Mouse (Mus musculus): ENCODE measurements around the gene Ager. TPM values are rescaled to one million over a fixed set of nuclear protein-coding genes. Genes with fewer than 3 reads are reported as not detected.
A peak's percentile ranks its signal among the peaks of the same experiment; 100 is the strongest.

Ager gene
- total and polyA plus RNA-seq, 3 experiments: 2.1 to 6.5 (median 2.2) TPM

DNA sequence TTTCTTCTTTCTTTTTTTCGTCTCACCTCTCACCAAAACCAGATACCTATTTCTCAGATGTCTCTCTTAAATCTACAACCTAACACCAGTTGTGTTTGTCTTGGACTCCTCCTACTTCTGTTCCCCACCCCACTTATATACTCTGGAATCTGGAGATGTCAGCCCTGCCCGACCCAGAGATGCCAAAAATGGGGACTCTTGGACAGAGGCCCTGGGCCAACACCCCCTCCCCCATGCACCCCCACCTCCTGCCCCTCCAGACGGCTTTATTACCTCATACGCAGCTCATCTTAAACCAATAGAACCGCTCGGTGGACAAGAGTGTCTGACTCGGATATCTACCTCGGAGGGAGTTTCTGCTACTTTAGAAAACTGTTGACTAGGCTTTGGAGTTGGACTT lies 1.6 kb upstream of the Ager start:
- peaks cover 81% of the 10 kb centered on the region for H3K4me1 ChIP-seq (ENCODE audit: insufficient read depth, low read depth, low read length)

DNA sequence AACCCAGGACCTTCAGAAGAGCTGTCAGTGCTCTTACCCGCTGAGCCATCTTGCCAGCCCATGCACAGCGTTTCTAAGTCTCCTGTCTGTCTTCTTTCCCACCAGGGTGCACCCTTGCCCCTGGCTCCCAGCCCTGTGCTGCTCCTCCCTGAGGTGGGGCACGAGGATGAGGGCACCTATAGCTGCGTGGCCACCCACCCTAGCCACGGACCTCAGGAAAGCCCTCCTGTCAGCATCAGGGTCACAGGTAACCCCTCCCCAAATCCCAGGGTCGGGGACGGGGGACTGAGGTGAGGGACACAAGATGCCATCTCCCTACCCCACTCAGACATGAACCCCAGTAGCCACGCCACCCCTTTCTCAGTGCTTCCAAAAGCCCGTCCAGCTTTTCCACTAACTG lies 2.2 kb downstream of the Ager start:
- H3K4me1 ChIP-seq (ENCODE audit: insufficient read depth, low read depth, low read length): peaks cover 77% of the 10 kb centered on the region
- ATAC-seq (ENCODE audit: extremely low read depth, insufficient number of reproducible peaks, low FRiP score, poor library complexity, severe bottlenecking) (no peak), DNase-seq (ENCODE audit: low spot score) (no peak)
- H3K27me3 ChIP-seq (ENCODE audit: insufficient read depth, low read length): no peaks in the 10 kb centered on the region
- H3K4me3 ChIP-seq (ENCODE audit: low read depth, low read length): peak overlapping the region; percentile 13; the same call in 1 of the 2 replicates
- H3K9me3 ChIP-seq (replicated peaks): no peaks in the 10 kb centered on the region
- peaks cover 64% of the 10 kb centered on the region for H3K36me3 ChIP-seq (replicated peaks)
- TF ChIP-seq TAL1 (conservative IDR thresholded peaks at IDR 0.05; ENCODE audit: low read depth, low read length) (no peak), POLR2AphosphoS5 (IDR thresholded peaks at IDR 0.05; ENCODE audit: insufficient replicate concordance, low read depth, low read length) (no peak), CTCF (IDR thresholded peaks at IDR 0.05; ENCODE audit: low read depth, low read length) (no peak), GATA1 (IDR thresholded peaks at IDR 0.05; ENCODE audit: borderline replicate concordance, low read length) (no peak), GATA2 (IDR thresholded peaks at IDR 0.05; ENCODE audit: borderline replicate concordance, low read depth, low read length) (no peak)

More for the DNA sequence above, 1.6 kb upstream of the Ager start:
- no peak for DNase-seq (ENCODE audit: low spot score)
- Histone ChIP-seq H3K9me3 (replicated peaks) (no peaks in the 10 kb centered on the region), H3K27me3 (ENCODE audit: insufficient read depth, low read length) (no peaks in the 10 kb centered on the region), H3K4me3 (ENCODE audit: low read depth, low read length) (no peak overlapping the region), H3K36me3 (replicated peaks) (peaks cover 70% of the 10 kb centered on the region)
- ATAC-seq (ENCODE audit: extremely low read depth, insufficient number of reproducible peaks, low FRiP score, poor library complexity, severe bottlenecking): no peak
- TF ChIP-seq POLR2AphosphoS5 (IDR thresholded peaks at IDR 0.05; ENCODE audit: insufficient replicate concordance, low read depth, low read length) (no peak), GATA1 (IDR thresholded peaks at IDR 0.05; ENCODE audit: borderline replicate concordance, low read length) (no peak), CTCF (IDR thresholded peaks at IDR 0.05; ENCODE audit: low read depth, low read length) (no peak), GATA2 (IDR thresholded peaks at IDR 0.05; ENCODE audit: borderline replicate concordance, low read depth, low read length) (no peak), TAL1 (conservative IDR thresholded peaks at IDR 0.05; ENCODE audit: low read depth, low read length) (no peak)

DNA sequence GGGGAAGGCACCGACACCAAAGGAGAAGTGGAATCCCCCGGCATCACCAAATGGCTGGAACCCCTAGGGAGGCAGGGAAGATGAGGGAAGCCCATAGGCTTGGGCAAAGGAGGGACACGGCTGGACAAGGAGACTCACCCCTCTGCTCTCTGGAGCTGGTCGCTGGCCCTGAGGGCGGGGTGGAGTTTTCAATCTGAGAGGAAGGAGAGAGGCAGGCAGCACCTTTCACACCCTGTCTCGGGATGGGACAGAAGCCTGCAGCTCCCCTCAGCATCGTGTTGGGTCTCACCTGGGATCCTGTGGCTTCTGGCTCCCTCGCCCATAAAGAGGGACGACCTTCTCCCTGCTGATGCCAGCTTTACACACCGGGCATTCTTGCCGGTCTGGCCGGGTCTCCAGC lies 4.1 kb downstream of the Ager start:
- H3K36me3 ChIP-seq (replicated peaks): peaks cover 48% of the 10 kb centered on the region
- TF ChIP-seq GATA2 (IDR thresholded peaks at IDR 0.05; ENCODE audit: borderline replicate concordance, low read depth, low read length): no peak
- no peak for TF ChIP-seq CTCF (IDR thresholded peaks at IDR 0.05; ENCODE audit: low read depth, low read length)
- TF ChIP-seq POLR2AphosphoS5 (IDR thresholded peaks at IDR 0.05; ENCODE audit: insufficient replicate concordance, low read depth, low read length): no peak
- TF ChIP-seq TAL1 (conservative IDR thresholded peaks at IDR 0.05; ENCODE audit: low read depth, low read length): no peak
- no peak for TF ChIP-seq GATA1 (IDR thresholded peaks at IDR 0.05; ENCODE audit: borderline replicate concordance, low read length)
- peak overlapping the region; percentile 73; the same call in 1 of the 2 replicates for H3K4me3 ChIP-seq (ENCODE audit: low read depth, low read length)
- no peaks in the 10 kb centered on the region for H3K9me3 ChIP-seq (replicated peaks)
- peaks cover 73% of the 10 kb centered on the region for H3K4me1 ChIP-seq (ENCODE audit: insufficient read depth, low read depth, low read length)
- H3K27me3 ChIP-seq (ENCODE audit: insufficient read depth, low read length): no peaks in the 10 kb centered on the region
- DNase-seq (ENCODE audit: low spot score) (no peak), ATAC-seq (ENCODE audit: extremely low read depth, insufficient number of reproducible peaks, low FRiP score, poor library complexity, severe bottlenecking) (no peak)

DNA sequence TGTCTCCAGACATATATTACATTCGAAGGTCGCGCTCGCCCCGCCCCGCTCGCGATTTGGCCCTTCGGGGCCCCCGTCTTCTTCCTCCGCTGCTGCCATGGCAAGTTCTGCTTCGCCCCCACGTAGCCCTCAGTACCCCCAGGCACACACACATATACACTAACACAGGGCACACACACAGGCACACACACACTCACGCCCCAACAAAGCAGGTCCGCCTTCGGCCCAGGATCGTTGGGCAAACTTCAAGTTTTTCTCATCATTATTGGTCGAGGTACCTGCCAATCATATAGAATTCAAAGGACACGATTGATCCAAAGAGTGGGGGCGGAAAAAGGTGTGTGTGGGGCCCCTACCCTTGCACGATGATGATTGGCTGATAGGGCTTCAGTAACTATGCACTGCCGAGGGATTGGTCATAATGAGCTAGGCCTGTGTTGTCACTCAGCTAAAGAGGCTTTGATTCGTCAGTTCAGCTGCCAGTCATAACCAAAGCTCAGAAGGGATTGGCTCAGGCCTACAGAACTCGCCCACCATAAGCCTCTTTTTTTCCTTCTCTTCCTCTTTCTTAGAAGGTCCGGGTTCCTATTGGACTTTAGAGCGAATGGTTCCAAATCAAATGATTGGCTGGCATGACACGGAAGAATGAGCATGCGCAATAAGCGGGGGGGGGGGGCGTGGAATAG lies 5.9 kb downstream of the Ager start, which contains the start of gene Rnf5:
Gene Rnf5 (minus strand): TSS at position 316 of the 686 bp plus-strand sequence.
- peaks cover 54% of the 10 kb centered on the region for H3K36me3 ChIP-seq (replicated peaks)
- DNase-seq (ENCODE audit: low spot score): peak; percentile 99
- H3K4me1 ChIP-seq (ENCODE audit: insufficient read depth, low read depth, low read length): peaks cover 75% of the 10 kb centered on the region
- ATAC-seq (ENCODE audit: extremely low read depth, insufficient number of reproducible peaks, low FRiP score, poor library complexity, severe bottlenecking): peak; percentile 80
- H3K27me3 ChIP-seq (ENCODE audit: insufficient read depth, low read length): no peaks in the 10 kb centered on the region
- no peaks in the 10 kb centered on the region for H3K9me3 ChIP-seq (replicated peaks)
- H3K4me3 ChIP-seq (ENCODE audit: low read depth, low read length): peak within 1 kb of the TSS; percentile 94
- TF ChIP-seq POLR2AphosphoS5 (IDR thresholded peaks at IDR 0.05; ENCODE audit: insufficient replicate concordance, low read depth, low read length) (no peak), CTCF (IDR thresholded peaks at IDR 0.05; ENCODE audit: low read depth, low read length) (no peak), TAL1 (conservative IDR thresholded peaks at IDR 0.05; ENCODE audit: low read depth, low read length) (no peak), GATA2 (IDR thresholded peaks at IDR 0.05; ENCODE audit: borderline replicate concordance, low read depth, low read length) (no peak), GATA1 (IDR thresholded peaks at IDR 0.05; ENCODE audit: borderline replicate concordance, low read length) (no peak)

DNA sequence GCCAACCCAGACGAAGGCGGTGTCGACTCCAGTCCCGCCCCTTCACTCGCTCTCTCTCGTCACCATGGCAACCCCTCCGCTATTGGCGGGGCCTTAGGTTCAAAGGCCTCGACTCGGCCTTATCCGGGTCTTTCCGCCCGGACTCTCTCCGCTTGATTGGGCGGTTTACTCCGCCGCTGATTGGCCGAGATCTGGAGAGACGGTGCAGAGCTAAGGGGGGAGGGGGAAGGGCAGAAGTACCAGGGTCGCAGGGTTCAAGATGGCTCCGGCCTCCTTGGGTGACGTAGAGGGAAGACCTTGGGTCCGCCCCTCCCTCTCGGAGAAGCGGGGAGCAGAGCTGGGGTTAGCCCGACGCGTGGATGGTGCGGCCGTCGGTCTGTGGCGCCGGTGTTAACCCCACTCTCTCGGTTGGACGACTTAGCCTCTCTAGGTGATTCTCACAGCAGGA lies 6.4 kb downstream of the Ager start, which contains the start of gene Agpat1:
Gene Agpat1 (plus strand): TSS at position 202 of the 448 bp plus-strand sequence.
- peaks cover 55% of the 10 kb centered on the region for H3K36me3 ChIP-seq (replicated peaks)
- TF ChIP-seq CTCF (IDR thresholded peaks at IDR 0.05; ENCODE audit: low read depth, low read length): no peak
- no peaks in the 10 kb centered on the region for H3K27me3 ChIP-seq (ENCODE audit: insufficient read depth, low read length)
- peaks cover 77% of the 10 kb centered on the region for H3K4me1 ChIP-seq (ENCODE audit: insufficient read depth, low read depth, low read length)
- peak within 1 kb of the TSS; percentile 94 for H3K4me3 ChIP-seq (ENCODE audit: low read depth, low read length)
- ATAC-seq (ENCODE audit: extremely low read depth, insufficient number of reproducible peaks, low FRiP score, poor library complexity, severe bottlenecking) (peak; percentile 73), DNase-seq (ENCODE audit: low spot score) (peak; percentile 94)
- H3K9me3 ChIP-seq (replicated peaks): no peaks in the 10 kb centered on the region

DNA sequence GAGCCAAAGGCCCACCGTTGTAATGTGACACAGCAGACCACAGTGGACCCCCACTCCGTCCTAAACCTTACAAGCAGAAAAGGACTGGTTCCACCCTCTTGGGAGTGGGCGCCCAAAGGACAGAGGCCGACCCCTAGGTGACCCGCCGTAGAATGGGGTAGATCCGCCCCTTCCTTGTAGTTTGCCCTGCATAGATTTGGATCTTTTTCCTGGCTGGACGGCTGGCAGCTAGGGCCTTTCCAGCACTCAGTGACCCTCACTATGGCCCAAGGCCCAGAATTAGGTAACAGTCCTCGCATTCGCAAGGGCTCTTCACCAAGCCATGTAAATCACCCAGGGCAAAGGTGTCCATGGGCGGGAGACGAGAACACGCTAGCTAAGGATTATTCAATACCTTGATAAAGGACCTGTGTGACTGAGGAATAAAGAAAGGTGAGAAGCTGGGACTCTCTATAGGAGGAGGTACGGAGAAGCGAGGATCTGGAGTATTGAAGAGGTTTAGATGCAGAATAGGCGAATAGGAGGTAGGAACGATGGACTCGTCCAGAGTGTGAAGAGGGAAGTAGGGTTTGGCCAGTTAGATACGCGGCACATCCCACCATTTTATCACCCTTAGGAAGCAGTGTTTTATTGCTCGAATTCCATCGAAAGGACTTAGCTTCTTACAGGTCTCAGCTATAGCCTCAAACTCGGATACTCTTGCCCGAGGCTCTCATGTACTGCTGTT lies 7.0 kb downstream of the Ager start:
- ATAC-seq (ENCODE audit: extremely low read depth, insufficient number of reproducible peaks, low FRiP score, poor library complexity, severe bottlenecking): no peak
- H3K9me3 ChIP-seq (replicated peaks): no peaks in the 10 kb centered on the region
- H3K36me3 ChIP-seq (replicated peaks): peaks cover 56% of the 10 kb centered on the region
- peak overlapping the region; percentile 94 for H3K4me3 ChIP-seq (ENCODE audit: low read depth, low read length)
- H3K4me1 ChIP-seq (ENCODE audit: insufficient read depth, low read depth, low read length): peaks cover 78% of the 10 kb centered on the region
- no peak for DNase-seq (ENCODE audit: low spot score)
- H3K27me3 ChIP-seq (ENCODE audit: insufficient read depth, low read length): no peaks in the 10 kb centered on the region
- TF ChIP-seq POLR2AphosphoS5 (IDR thresholded peaks at IDR 0.05; ENCODE audit: insufficient replicate concordance, low read depth, low read length): peak; percentile 34; the same call in 1 of the 2 replicates
- TF ChIP-seq GATA1 (IDR thresholded peaks at IDR 0.05; ENCODE audit: borderline replicate concordance, low read length): no peak
- no peak for TF ChIP-seq GATA2 (IDR thresholded peaks at IDR 0.05; ENCODE audit: borderline replicate concordance, low read depth, low read length)
- TF ChIP-seq CTCF (IDR thresholded peaks at IDR 0.05; ENCODE audit: low read depth, low read length): no peak
